Mouse (Mus musculus): Measurements from ENCODE around the gene Mcoln2.

GRCm38 (mm10) chr3:146205305-146205704 lies 55.7 kb downstream of the Mcoln2 start:
- TF ChIP-seq POLR2A (IDR thresholded peaks at IDR 0.05; ENCODE audit: borderline replicate concordance, control insufficient read depth, low read depth, low read length) (no peak), CTCF (IDR thresholded peaks at IDR 0.05; ENCODE audit: control insufficient read depth, insufficient read depth, low read length) (no peak)

Measured in bone marrow, adult 2 months (tissue).